Mouse (Mus musculus): ENCODE measurements at regions not wholly inside any gene's neighbourhood (a gene's known extent, or its start where the extent isn't known, plus 50 kb on each side); places are given as distances from the start of the nearest gene placed in this dataset.

- DNase-seq (ENCODE audit: low spot score in 2 of 2) = no peak
Observed at GRCm38 (mm10) chr6:52368734-52369412, 55.6 kb downstream of the Evx1 start.

- no peak for DNase-seq (ENCODE audit: low spot score in 2 of 2)
Observed at GRCm38 (mm10) chr6:52370806-52371360, 57.6 kb downstream of the Evx1 start.

- no peak for DNase-seq (ENCODE audit: low spot score in 2 of 2)
Observed at GRCm38 (mm10) chr6:52379146-52379545, 65.8 kb downstream of the Evx1 start.

GRCm38 (mm10) chr6:52379588-52379987 lies 66.3 kb downstream of the Evx1 start:
- DNase-seq (ENCODE audit: low spot score in 2 of 2) = no peak

GRCm38 (mm10) chr6:52385044-52385443 lies 71.7 kb downstream of the Evx1 start:
- DNase-seq (ENCODE audit: low spot score in 2 of 2) = no peak

- DNase-seq (ENCODE audit: low spot score in 2 of 2) = no peak
Observed at GRCm38 (mm10) chr6:52401404-52401803, 88.1 kb downstream of the Evx1 start.

- no peak for DNase-seq (ENCODE audit: low spot score in 2 of 2)
Observed at GRCm38 (mm10) chr6:52409991-52410390, 96.7 kb downstream of the Evx1 start.

GRCm38 (mm10) chr6:52410711-52411110 lies 97.4 kb downstream of the Evx1 start:
- no peak for DNase-seq (ENCODE audit: low spot score in 2 of 2)

- DNase-seq (ENCODE audit: low spot score in 2 of 2) = no peak
Observed at GRCm38 (mm10) chr6:52411302-52411701, 98.0 kb downstream of the Evx1 start.

GRCm38 (mm10) chr6:52413639-52414038 lies 100.3 kb downstream of the Evx1 start:
- no peak for DNase-seq (ENCODE audit: low spot score in 2 of 2)

- DNase-seq (ENCODE audit: low spot score in 2 of 2) = no peak
Observed at GRCm38 (mm10) chr6:52415341-52415946, 102.1 kb downstream of the Evx1 start.

GRCm38 (mm10) chr6:52416491-52416890 lies 103.2 kb downstream of the Evx1 start:
- DNase-seq (ENCODE audit: low spot score in 2 of 2) = no peak

GRCm38 (mm10) chr6:52417439-52418124 lies 104.3 kb downstream of the Evx1 start:
- peak; percentile 65 to 76 for DNase-seq (ENCODE audit: low spot score in 2 of 2)

- DNase-seq (ENCODE audit: low spot score in 2 of 2) = peak; percentile 63 to 72
Observed at GRCm38 (mm10) chr6:52418451-52419170, 105.3 kb downstream of the Evx1 start.

- no peak for DNase-seq (ENCODE audit: low spot score in 2 of 2)
Observed at GRCm38 (mm10) chr6:52420276-52420970, 107.1 kb downstream of the Evx1 start.

- DNase-seq (ENCODE audit: low spot score in 2 of 2) = no peak
Observed at GRCm38 (mm10) chr6:52421771-52422170, 108.5 kb downstream of the Evx1 start.

- no peak for DNase-seq (ENCODE audit: low spot score in 2 of 2)
Observed at GRCm38 (mm10) chr6:52422686-52423085, 109.4 kb downstream of the Evx1 start.

GRCm38 (mm10) chr6:52423581-52424107 lies 110.3 kb downstream of the Evx1 start:
- no peak for DNase-seq (ENCODE audit: low spot score in 2 of 2)

GRCm38 (mm10) chr6:52424440-52424839 lies 111.1 kb downstream of the Evx1 start:
- no peak for DNase-seq (ENCODE audit: low spot score in 2 of 2)

GRCm38 (mm10) chr6:52425082-52425481 lies 111.8 kb downstream of the Evx1 start:
- DNase-seq (ENCODE audit: low spot score in 2 of 2) = no peak
